Mouse (Mus musculus): Measurements from ENCODE around the gene Ica1l.

DNA sequence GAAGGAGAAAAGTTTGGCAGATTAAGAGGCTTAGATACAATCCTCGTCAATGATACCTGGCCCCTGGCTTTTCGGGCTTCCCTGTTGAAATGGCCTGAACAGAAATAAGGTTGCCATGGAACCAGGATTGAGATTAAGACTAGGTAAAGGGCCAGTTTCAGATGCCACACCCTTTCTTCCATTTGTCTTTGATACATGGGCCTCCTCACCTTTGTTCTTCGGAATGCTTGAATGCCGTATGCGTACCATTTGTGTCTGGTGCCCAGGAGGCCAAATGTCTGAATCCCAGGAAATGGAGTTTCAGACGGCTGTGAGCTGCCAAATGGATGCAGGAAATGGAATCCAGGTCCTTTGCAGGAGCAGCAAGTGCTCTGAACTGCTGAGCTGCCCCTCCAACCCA, 33.4 kb upstream of the Ica1l start:
- no peak for TF ChIP-seq CTCF (IDR thresholded peaks at IDR 0.05; ENCODE audit: low read depth, low read length)
- TF ChIP-seq POLR2A (IDR thresholded peaks at IDR 0.05; ENCODE audit: extremely low read depth, insufficient read depth, low read length), result no peak

Measured in liver, adult 2 months (tissue).